Mouse (Mus musculus) spleen, postnatal 10 days (tissue): ENCODE measurements at regions not wholly inside any gene's neighbourhood (a gene's known extent, or its start where the extent isn't known, plus 50 kb on each side); places are given as distances from the start of the nearest gene placed in this dataset.

Source experiments
- DNase-seq, 2 experiments: peaks; one replicate each; pipeline ENCODE4 v3.0.0; 2021 to 2022; ENCODE audit warnings: low spot score in 2 of 2

- no peak for DNase-seq
These were observed 234.3 kb upstream of the Rnaseh2b start for GRCm38 (mm10) chr14:62058100-62058499.

- DNase-seq: no peak
These were observed 221.2 kb upstream of the Rnaseh2b start for GRCm38 (mm10) chr14:62071140-62071539.

- no peak for DNase-seq
These were observed 208.3 kb upstream of the Rnaseh2b start for GRCm38 (mm10) chr14:62084047-62084446.

GRCm38 (mm10) chr14:62088174-62088573 lies 204.2 kb upstream of the Rnaseh2b start:
- no peak for DNase-seq

GRCm38 (mm10) chr14:62117532-62117931 lies 174.9 kb upstream of the Rnaseh2b start:
- DNase-seq: no peak

- DNase-seq: no peak
These were observed 173.8 kb upstream of the Rnaseh2b start for GRCm38 (mm10) chr14:62118542-62118953.

- DNase-seq: no peak
These were observed 163.5 kb upstream of the Rnaseh2b start for GRCm38 (mm10) chr14:62128918-62129317.

- no peak for DNase-seq
These were observed 160.0 kb upstream of the Rnaseh2b start for GRCm38 (mm10) chr14:62132353-62132816.

- no peak for DNase-seq
These were observed 154.4 kb upstream of the Rnaseh2b start for GRCm38 (mm10) chr14:62137981-62138380.

GRCm38 (mm10) chr14:62144385-62145030 lies 147.9 kb upstream of the Rnaseh2b start:
- no peak for DNase-seq

- no peak for DNase-seq
These were observed 135.2 kb upstream of the Rnaseh2b start for GRCm38 (mm10) chr14:62157038-62157716.

- no peak for DNase-seq
These were observed 132.7 kb upstream of the Rnaseh2b start for GRCm38 (mm10) chr14:62159690-62160089.

- DNase-seq: no peak
These were observed 129.1 kb upstream of the Rnaseh2b start for GRCm38 (mm10) chr14:62163120-62163796.

GRCm38 (mm10) chr14:62164918-62165317 lies 127.5 kb upstream of the Rnaseh2b start:
- no peak for DNase-seq

- no peak for DNase-seq
These were observed 126.4 kb upstream of the Rnaseh2b start for GRCm38 (mm10) chr14:62166006-62166405.

GRCm38 (mm10) chr14:62166596-62166995 lies 125.8 kb upstream of the Rnaseh2b start:
- no peak for DNase-seq

- DNase-seq: peak in 1 of 2 experiments; percentile 15
These were observed 125.3 kb upstream of the Rnaseh2b start for GRCm38 (mm10) chr14:62167090-62167489.

- no peak for DNase-seq
These were observed 123.7 kb upstream of the Rnaseh2b start for GRCm38 (mm10) chr14:62168711-62169110.

GRCm38 (mm10) chr14:62170385-62170784 lies 122.0 kb upstream of the Rnaseh2b start:
- no peak for DNase-seq

- DNase-seq: no peak
These were observed 120.9 kb upstream of the Rnaseh2b start for GRCm38 (mm10) chr14:62171256-62172047.

GRCm38 (mm10) chr14:62173835-62174530 lies 118.4 kb upstream of the Rnaseh2b start:
- DNase-seq: peak in 1 of 2 experiments; percentile 14
